Comparison of ENCODE assay signal across 10 mouse cellular contexts in genomic region chrX:37144954-37145353, GRCm38 (mm10). TPM values are rescaled to one million over a fixed set of nuclear protein-coding genes. Genes with fewer than 3 reads are reported as not detected.
A peak's percentile ranks its signal among the peaks of the same experiment; 100 is the strongest.
DNase-seq lines count a peak whose midpoint lies in the region; ATAC-seq and TF ChIP-seq lines count a peak whose summit lies in the region.
"Had no signal": no experiment of that assay in that cellular context is flagged by ENCODE, and none has a peak within 500 bp of the region (broad histone marks: within the 10 kb centered on the region; RNA-seq: fewer than 3 reads in every experiment).

No protein-coding gene starts in this region.

- no peak for ATAC-seq in heart, postnatal 0 days (ENCODE audit: insufficient read depth, low read depth)
- peak; percentile 58 for ATAC-seq in activated CD4-positive, CD25-positive, alpha-beta regulatory T cell, adult 4 months
- ATAC-seq in liver, postnatal 0 days, result peak; percentile 47; the same call in 1 of the 2 replicates
- no peak for ATAC-seq in hindbrain, embryonic 16.5 days

- H3K27ac ChIP-seq in heart, postnatal 0 days (ENCODE audit: low read depth), result no peak overlapping the region
- no peak overlapping the region for H3K27ac ChIP-seq in heart, embryonic 10.5 days
- no peak overlapping the region for H3K27ac ChIP-seq in liver, postnatal 0 days (ENCODE audit: low read depth)
- H3K27ac ChIP-seq in hindbrain, embryonic 16.5 days (ENCODE audit: low read depth, low read length), result no peak overlapping the region
- H3K27ac ChIP-seq: heart, embryonic 15.5 days had no signal

- peak; percentile 24 for TF ChIP-seq CTCF in heart, postnatal 0 days (IDR thresholded peaks at IDR 0.05; ENCODE audit: low read depth)
- TF ChIP-seq CTCF in liver, postnatal 0 days (IDR thresholded peaks at IDR 0.05; ENCODE audit: low read depth), result peak; percentile 56

- no peak overlapping the region for H3K4me3 ChIP-seq in heart, postnatal 0 days (ENCODE audit: low read depth, low read length)
- H3K4me3 ChIP-seq in heart, embryonic 10.5 days, result no peak overlapping the region
- no peak overlapping the region for H3K4me3 ChIP-seq in liver, postnatal 0 days (ENCODE audit: low read depth, low read length)
- no peak overlapping the region for H3K4me3 ChIP-seq in hindbrain, embryonic 16.5 days (ENCODE audit: low read length)
- H3K4me3 ChIP-seq: heart, embryonic 15.5 days; megakaryocyte, embryonic 14.5 days had no signal

- no peak overlapping the region for H3K9ac ChIP-seq in heart, postnatal 0 days (replicated peaks; ENCODE audit: low read depth, low read length)
- no peak overlapping the region for H3K9ac ChIP-seq in liver, postnatal 0 days (replicated peaks)
- no peak overlapping the region for H3K9ac ChIP-seq in hindbrain, embryonic 16.5 days (ENCODE audit: low read depth, low read length)
- H3K9ac ChIP-seq: heart, embryonic 15.5 days had no signal

- H3K27me3 ChIP-seq in heart, postnatal 0 days (ENCODE audit: control insufficient read depth, insufficient read depth, low read length), result no peaks in the 10 kb centered on the region
- no peaks in the 10 kb centered on the region for H3K27me3 ChIP-seq in heart, embryonic 10.5 days (ENCODE audit: insufficient read depth, poor library complexity, severe bottlenecking)
- H3K27me3 ChIP-seq in liver, postnatal 0 days (ENCODE audit: insufficient read depth, low read length), result no peaks in the 10 kb centered on the region
- H3K27me3 ChIP-seq in hindbrain, embryonic 16.5 days (replicated peaks; ENCODE audit: control insufficient read depth, insufficient read depth, low read length), result no peaks in the 10 kb centered on the region
- H3K27me3 ChIP-seq: heart, embryonic 15.5 days; megakaryocyte, embryonic 14.5 days had no signal

- WGBS in heart, postnatal 0 days, result 93% methylated on average over 2 of the region's 2 CpGs
- WGBS in heart, embryonic 10.5 days, result 96% methylated on average over 2 of the region's 2 CpGs
- WGBS in liver, postnatal 0 days (ENCODE audit: insufficient replicate concordance), result 78% methylated on average over 2 of the region's 2 CpGs
- 94% methylated on average over 2 of the region's 2 CpGs for WGBS in hindbrain, embryonic 16.5 days

- H3K9me3 ChIP-seq in heart, postnatal 0 days (replicated peaks; ENCODE audit: control insufficient read depth, low read length), result no peaks in the 10 kb centered on the region
- no peaks in the 10 kb centered on the region for H3K9me3 ChIP-seq in heart, embryonic 10.5 days
- H3K9me3 ChIP-seq in liver, postnatal 0 days (ENCODE audit: low read length), result no peaks in the 10 kb centered on the region
- H3K9me3 ChIP-seq in hindbrain, embryonic 16.5 days (ENCODE audit: control insufficient read depth, low read length), result no peaks in the 10 kb centered on the region
- H3K9me3 ChIP-seq: heart, embryonic 15.5 days; megakaryocyte, embryonic 14.5 days had no signal

- peaks cover 13% of the 10 kb centered on the region; the same call in 1 of the 2 replicates for H3K36me3 ChIP-seq in heart, postnatal 0 days (replicated peaks; ENCODE audit: control insufficient read depth, insufficient read depth, low read length)
- peaks cover 21% of the 10 kb centered on the region; the same call in 1 of the 2 replicates for H3K36me3 ChIP-seq in heart, embryonic 10.5 days
- H3K36me3 ChIP-seq in liver, postnatal 0 days (replicated peaks; ENCODE audit: insufficient read depth, low read length), result peaks cover 11% of the 10 kb centered on the region
- H3K36me3 ChIP-seq in hindbrain, embryonic 16.5 days (ENCODE audit: control insufficient read depth, insufficient read depth, low read length), result peaks cover 3% of the 10 kb centered on the region; the same call in 1 of the 2 replicates

- H3K4me1 ChIP-seq in heart, postnatal 0 days (ENCODE audit: control insufficient read depth, insufficient read depth), result no peaks in the 10 kb centered on the region
- H3K4me1 ChIP-seq in heart, embryonic 10.5 days, result no peaks in the 10 kb centered on the region
- H3K4me1 ChIP-seq in liver, postnatal 0 days (ENCODE audit: insufficient read depth), result no peaks in the 10 kb centered on the region
- no peaks in the 10 kb centered on the region for H3K4me1 ChIP-seq in hindbrain, embryonic 16.5 days (ENCODE audit: control insufficient read depth, insufficient read depth, low read depth, low read length)
- H3K4me1 ChIP-seq: heart, embryonic 15.5 days; megakaryocyte, embryonic 14.5 days had no signal

- DNase-seq in heart, postnatal 0 days (ENCODE audit: low spot score), result no peak
- DNase-seq in heart, embryonic 10.5 days (ENCODE audit: low spot score), result no peak
- DNase-seq in 416B (ENCODE audit: low read depth), result peak; percentile 73
- peak; percentile 42 for DNase-seq in liver, postnatal 0 days
- no peak for DNase-seq in cerebellum, adult 9-11 months
- no peak for DNase-seq in ovary, postnatal 10 days (ENCODE audit: low spot score)

- H3K4me2 ChIP-seq in heart, postnatal 0 days (ENCODE audit: low read depth, low read length), result no peak overlapping the region
- H3K4me2 ChIP-seq in liver, postnatal 0 days (ENCODE audit: low read depth, low read length), result no peak overlapping the region
- no peak overlapping the region for H3K4me2 ChIP-seq in hindbrain, embryonic 16.5 days (ENCODE audit: low read length)
- H3K4me2 ChIP-seq: heart, embryonic 15.5 days had no signal

- TF ChIP-seq EP300 in heart, postnatal 0 days (IDR thresholded peaks at IDR 0.05; ENCODE audit: low read depth), result no peak
- no peak for TF ChIP-seq EP300 in liver, postnatal 0 days (IDR thresholded peaks at IDR 0.05; ENCODE audit: low read depth)

RNA-seq across cellular contexts. Expression of gene Nkap, which starts 18.4 kb away (rescaled TPM):
- 8.1 and 13.8 TPM in 2 replicates for total RNA-seq in heart, postnatal 0 days (2014; rRNA removed; ENCODE audit: low replicate concordance)
- 8.2 and 9.2 TPM in 2 replicates for polyA plus RNA-seq in heart, postnatal 0 days (2015; fragmentation: Nextera tagmentation; extraction: Ambion mirVana)
- polyA plus RNA-seq in heart, embryonic 10.5 days (2016; fragmentation: Nextera tagmentation; extraction: Ambion mirVana), result 12.8 and 13.6 TPM in 2 replicates
- 10 to 100 TPM; 19.3 to 27.4 TPM for polyA plus RNA-seq in activated CD4-positive, CD25-positive, alpha-beta regulatory T cell, adult 4 months (2017; shearing (Covaris generic))
- 4.9 and 7.2 TPM in 2 replicates for polyA plus RNA-seq in liver, postnatal 0 days (2015; fragmentation: Nextera tagmentation; extraction: Ambion mirVana)
- polyA plus RNA-seq in hindbrain, embryonic 16.5 days (2015; fragmentation: Nextera tagmentation; extraction: Ambion mirVana), result 20.7 and 24.0 TPM in 2 replicates

RNA-seq across cellular contexts. Expression of gene Akap14, which starts 23.7 kb away (rescaled TPM):
- total RNA-seq in heart, postnatal 0 days (2014; rRNA removed; ENCODE audit: low replicate concordance), result not detected in 2 replicates
- polyA plus RNA-seq in heart, postnatal 0 days (2015; fragmentation: Nextera tagmentation; extraction: Ambion mirVana), result 0.05 and 0.07 TPM in 2 replicates
- not detected in 2 replicates for polyA plus RNA-seq in heart, embryonic 10.5 days (2016; fragmentation: Nextera tagmentation; extraction: Ambion mirVana)
- polyA plus RNA-seq in activated CD4-positive, CD25-positive, alpha-beta regulatory T cell, adult 4 months (2017; shearing (Covaris generic)), result under 1 TPM in 1 of 2 experiments, not detected in 1; 0.19 TPM
- polyA plus RNA-seq in liver, postnatal 0 days (2015; fragmentation: Nextera tagmentation; extraction: Ambion mirVana), result not detected in 2 replicates
- polyA plus RNA-seq in hindbrain, embryonic 16.5 days (2015; fragmentation: Nextera tagmentation; extraction: Ambion mirVana), result 0.28 and 0.36 TPM in 2 replicates

RNA-seq across cellular contexts. Expression of gene Upf3b, which starts 34.8 kb away (rescaled TPM):
- 8.1 and 10.2 TPM in 2 replicates for total RNA-seq in heart, postnatal 0 days (2014; rRNA removed; ENCODE audit: low replicate concordance)
- 9.3 and 10.6 TPM in 2 replicates for polyA plus RNA-seq in heart, postnatal 0 days (2015; fragmentation: Nextera tagmentation; extraction: Ambion mirVana)
- 11.2 and 15.3 TPM in 2 replicates for polyA plus RNA-seq in heart, embryonic 10.5 days (2016; fragmentation: Nextera tagmentation; extraction: Ambion mirVana)
- 10 to 100 TPM; 33.8 to 46.6 TPM for polyA plus RNA-seq in activated CD4-positive, CD25-positive, alpha-beta regulatory T cell, adult 4 months (2017; shearing (Covaris generic))
- polyA plus RNA-seq in liver, postnatal 0 days (2015; fragmentation: Nextera tagmentation; extraction: Ambion mirVana), result 8.3 and 8.5 TPM in 2 replicates
- polyA plus RNA-seq in hindbrain, embryonic 16.5 days (2015; fragmentation: Nextera tagmentation; extraction: Ambion mirVana), result 24.8 and 27.2 TPM in 2 replicates

RNA-seq across cellular contexts. Expression of gene Ndufa1, which starts 46.0 kb away (rescaled TPM):
- 337 and 420 TPM in 2 replicates for total RNA-seq in heart, postnatal 0 days (2014; rRNA removed; ENCODE audit: low replicate concordance)
- polyA plus RNA-seq in heart, postnatal 0 days (2015; fragmentation: Nextera tagmentation; extraction: Ambion mirVana), result 1,804 and 1,915 TPM in 2 replicates
- polyA plus RNA-seq in heart, embryonic 10.5 days (2016; fragmentation: Nextera tagmentation; extraction: Ambion mirVana), result 466 and 555 TPM in 2 replicates
- polyA plus RNA-seq in activated CD4-positive, CD25-positive, alpha-beta regulatory T cell, adult 4 months (2017; shearing (Covaris generic)), result 100 to 1,000 TPM; 295 to 357 TPM
- polyA plus RNA-seq in liver, postnatal 0 days (2015; fragmentation: Nextera tagmentation; extraction: Ambion mirVana), result 473 and 484 TPM in 2 replicates
- polyA plus RNA-seq in hindbrain, embryonic 16.5 days (2015; fragmentation: Nextera tagmentation; extraction: Ambion mirVana), result 639 and 741 TPM in 2 replicates

RNA-seq across cellular contexts. Expression of gene Rnf113a1, which starts 46.1 kb away (rescaled TPM):
- not detected in 2 replicates for total RNA-seq in heart, postnatal 0 days (2014; rRNA removed; ENCODE audit: low replicate concordance)
- 5.5 and 5.6 TPM in 2 replicates for polyA plus RNA-seq in heart, postnatal 0 days (2015; fragmentation: Nextera tagmentation; extraction: Ambion mirVana)
- 7.8 and 8.5 TPM in 2 replicates for polyA plus RNA-seq in heart, embryonic 10.5 days (2016; fragmentation: Nextera tagmentation; extraction: Ambion mirVana)
- 10 to 100 TPM in 1 of 2 experiments, 1 to 10 TPM in 1; 9.5 to 10.9 TPM for polyA plus RNA-seq in activated CD4-positive, CD25-positive, alpha-beta regulatory T cell, adult 4 months (2017; shearing (Covaris generic))
- 2.8 and 2.9 TPM in 2 replicates for polyA plus RNA-seq in liver, postnatal 0 days (2015; fragmentation: Nextera tagmentation; extraction: Ambion mirVana)
- 21.0 and 26.6 TPM in 2 replicates for polyA plus RNA-seq in hindbrain, embryonic 16.5 days (2015; fragmentation: Nextera tagmentation; extraction: Ambion mirVana)

Comparison
In these comparisons a context has a peak if more than half of its experiments do, and no peak if none do; other contexts are left out.
1. ATAC-seq: peak in activated CD4-positive, CD25-positive, alpha-beta regulatory T cell, adult 4 months (single experiment) and liver, postnatal 0 days (single experiment); none in heart, postnatal 0 days (single experiment) and hindbrain, embryonic 16.5 days (single experiment).
2. DNase-seq: peak in 416B (single experiment) and liver, postnatal 0 days (single experiment); none in heart, postnatal 0 days (single experiment), heart, embryonic 10.5 days (single experiment), cerebellum, adult 9-11 months (single experiment) and ovary, postnatal 10 days (single experiment).